Mouse (Mus musculus) lung, postnatal 36 days (tissue): Measurements from ENCODE around the gene Lig3.
"Not testable (repeated sequence)": the region's sequence is repeated elsewhere in the genome, so short reads cannot be mapped to it uniquely, and the experiment has no call there.

Experiments
- DNase-seq: peaks from one replicate; pipeline ENCODE4 v3.0.0; 2022; ENCODE audit warnings: mixed read lengths

Gene Lig3

DNA sequence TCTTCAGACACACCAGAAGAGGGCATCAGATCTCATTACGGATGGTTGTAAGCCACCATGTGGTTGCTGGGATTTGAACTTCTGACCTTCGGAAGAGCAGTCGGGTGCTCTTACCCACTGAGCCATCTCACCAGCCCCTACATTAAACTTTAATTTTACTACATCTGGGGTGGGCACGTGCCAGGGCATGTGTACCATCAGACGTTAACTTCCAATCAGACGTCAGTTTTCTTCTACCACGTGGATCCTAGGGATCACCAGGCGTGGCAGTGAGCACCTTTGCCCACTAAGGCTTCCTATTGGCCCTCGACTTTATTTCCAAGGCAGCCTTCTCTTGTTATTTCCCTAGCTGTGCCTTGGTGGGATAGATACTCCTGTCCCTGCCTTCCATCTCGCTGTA lies 51.5 kb downstream of the Lig3 start:
- not testable (repeated sequence) for DNase-seq

DNA sequence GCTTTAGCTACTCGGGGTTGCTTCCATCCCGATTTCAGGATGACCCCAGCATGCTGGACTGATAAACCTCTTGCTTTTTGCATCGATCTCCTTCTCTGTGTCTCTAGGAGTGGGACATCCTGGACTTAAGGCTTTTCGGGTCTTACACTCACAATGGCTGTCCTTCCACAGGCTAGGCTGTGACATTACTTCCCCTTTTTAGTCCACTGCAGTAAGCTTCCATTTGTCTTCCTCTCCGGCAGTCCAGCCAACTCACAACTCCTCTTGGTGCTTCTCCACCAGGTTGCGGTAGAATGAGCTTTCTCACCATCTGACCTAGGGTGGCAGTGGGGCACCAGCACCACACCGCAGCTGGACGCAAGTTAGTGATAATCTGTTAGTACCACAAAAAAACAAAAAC lies 53.0 kb downstream of the Lig3 start:
- DNase-seq, result no peak

GRCm38 (mm10) chr11:82834359-82834758 lies 53.5 kb downstream of the Lig3 start:
- not testable (repeated sequence) for DNase-seq

- DNase-seq, result no peak
Measured at GRCm38 (mm10) chr11:82835616-82836432, 54.9 kb downstream of the Lig3 start.

DNA sequence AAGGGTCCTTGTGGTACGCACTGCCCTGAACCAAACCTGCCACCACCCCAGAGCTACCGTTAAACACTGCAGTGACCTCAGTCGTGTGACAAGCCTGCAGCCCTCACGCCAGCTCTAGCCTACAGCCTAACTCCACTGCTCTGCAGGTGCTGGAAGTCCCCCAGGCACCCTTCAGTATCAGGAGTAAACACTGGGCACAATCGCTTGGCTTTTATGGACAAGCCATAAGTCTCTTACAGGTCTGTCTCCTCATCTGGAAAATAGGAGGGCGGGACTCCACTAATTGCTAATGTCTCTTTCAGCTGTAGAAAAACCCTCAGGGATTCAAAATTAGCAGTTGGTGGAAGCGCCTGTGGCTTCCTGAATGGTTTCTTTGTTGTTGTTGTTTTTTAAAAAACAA lies 56.3 kb downstream of the Lig3 start:
- no peak for DNase-seq

DNA sequence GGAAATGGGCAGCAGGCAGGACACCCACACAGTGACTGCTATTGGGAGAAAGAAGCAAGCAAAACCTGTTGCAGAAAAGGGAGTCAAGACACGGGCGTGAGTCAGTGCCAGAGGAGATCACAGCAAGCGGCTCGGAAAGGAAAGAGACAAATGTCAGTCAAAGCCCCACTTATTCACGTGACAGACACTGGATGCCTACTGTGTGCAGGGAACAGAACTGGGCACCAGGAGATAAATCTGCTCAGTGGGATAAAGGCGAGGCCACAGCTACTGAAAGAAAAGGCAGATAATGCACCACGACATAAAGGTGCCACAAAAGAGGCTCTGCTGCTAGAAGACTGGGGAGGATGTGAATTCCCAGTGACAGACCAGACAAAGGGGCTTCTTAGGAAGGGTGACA lies 56.9 kb downstream of the Lig3 start:
- no peak for DNase-seq

DNA sequence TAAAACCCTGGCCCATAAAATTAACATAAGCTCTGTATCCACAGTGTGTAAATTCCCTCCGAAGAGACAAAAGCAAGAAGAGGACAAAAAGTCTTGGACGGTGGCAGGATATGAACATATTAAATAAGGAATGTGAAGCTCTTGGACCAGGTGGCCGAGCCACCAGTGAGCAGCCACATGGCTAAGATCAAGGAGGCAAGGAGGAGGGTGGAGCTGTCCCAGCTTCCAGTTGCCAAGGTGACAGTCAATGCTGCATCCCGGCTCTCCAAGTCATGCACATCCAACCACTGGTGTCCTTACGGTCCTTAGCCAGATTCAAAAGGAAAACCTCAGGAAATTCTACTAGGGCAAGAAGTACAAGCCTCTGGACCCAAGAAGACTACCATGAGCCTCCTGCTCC lies 57.6 kb downstream of the Lig3 start:
- DNase-seq, result no peak

DNA sequence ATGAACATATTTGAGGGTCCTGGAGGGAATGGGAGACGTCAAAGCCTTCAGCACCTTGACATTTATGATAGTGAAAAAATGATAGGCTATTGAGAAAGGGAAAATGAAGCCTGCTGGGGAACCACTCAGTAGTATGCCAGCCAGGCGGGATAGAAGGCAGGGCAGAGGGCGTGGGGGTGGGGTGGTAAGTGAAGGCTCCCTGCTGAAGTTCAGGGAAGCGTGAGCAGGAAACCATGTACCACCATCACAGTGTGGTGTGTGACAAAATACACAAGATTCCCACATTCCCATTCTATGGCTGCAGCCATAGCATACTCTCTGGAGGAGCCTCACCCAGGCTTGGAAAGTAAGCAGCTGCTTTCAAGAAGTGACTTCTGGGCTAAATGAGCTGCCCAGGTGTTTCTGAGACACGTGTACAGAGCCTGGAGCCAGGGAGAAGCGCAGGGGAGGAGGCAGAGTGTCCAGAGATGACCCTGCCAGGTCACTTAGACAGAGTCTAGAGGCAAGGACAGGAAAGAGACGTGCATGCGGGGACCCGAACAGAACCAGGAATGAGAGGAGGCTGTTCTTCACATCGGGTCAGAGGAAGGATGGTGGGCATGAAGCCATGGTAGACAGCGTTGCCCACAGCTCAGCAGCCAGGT lies 64.0 kb downstream of the Lig3 start:
- no peak for DNase-seq

DNA sequence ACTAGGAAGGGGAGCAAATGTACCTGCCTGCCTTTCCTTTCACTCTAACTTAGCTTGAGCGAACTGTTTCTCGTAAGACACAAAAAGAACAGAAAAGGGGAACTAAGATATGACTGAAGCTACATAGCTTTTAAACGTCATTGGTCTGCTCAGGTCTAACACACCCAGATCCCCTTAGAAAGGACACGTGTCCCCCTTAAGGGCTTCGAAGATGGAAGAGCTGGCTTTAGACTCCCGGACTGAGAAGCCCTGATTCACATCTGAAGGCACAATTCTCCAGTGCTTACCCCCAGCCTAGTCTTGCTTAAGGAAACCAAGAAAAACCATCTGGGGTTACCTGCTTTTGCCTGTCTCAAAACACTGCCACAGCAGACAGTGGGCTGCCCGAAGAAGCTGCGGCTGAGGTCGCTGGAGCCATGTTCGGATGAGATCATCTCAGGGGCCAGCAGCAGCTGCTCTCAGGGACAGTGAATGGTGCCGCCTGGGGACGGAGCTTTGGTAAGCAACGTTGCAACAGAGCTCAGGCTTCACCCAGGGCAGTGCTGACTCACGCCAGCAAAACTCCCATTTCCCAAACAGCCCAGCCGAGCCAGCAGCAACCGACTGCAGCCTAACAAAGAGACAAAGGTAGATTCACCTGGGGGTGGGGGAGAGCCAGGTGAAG lies 64.6 kb downstream of the Lig3 start:
- peak; percentile 76 for DNase-seq

- DNase-seq, result no peak
Measured at GRCm38 (mm10) chr11:82846079-82846436, 65.2 kb downstream of the Lig3 start.

DNA sequence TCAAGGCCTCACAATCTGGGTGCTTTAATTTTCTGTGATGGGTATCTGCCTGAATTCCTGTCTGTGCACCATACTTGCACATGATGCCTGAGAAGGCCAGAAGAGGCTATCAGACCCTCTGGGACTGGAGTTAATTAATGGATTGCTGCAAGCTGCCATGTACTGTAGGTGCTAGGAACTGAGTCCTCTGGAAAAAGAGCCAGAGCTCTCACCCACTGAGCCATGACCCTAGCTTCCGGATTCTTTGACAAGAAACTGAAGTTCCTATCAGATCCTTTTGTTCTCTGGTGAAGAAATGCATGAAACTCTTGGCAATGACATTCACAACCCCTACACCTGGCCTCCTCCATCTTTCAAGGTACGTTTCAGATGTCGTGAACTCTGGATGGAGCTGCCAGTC lies 66.0 kb downstream of the Lig3 start:
- DNase-seq, result no peak

DNA sequence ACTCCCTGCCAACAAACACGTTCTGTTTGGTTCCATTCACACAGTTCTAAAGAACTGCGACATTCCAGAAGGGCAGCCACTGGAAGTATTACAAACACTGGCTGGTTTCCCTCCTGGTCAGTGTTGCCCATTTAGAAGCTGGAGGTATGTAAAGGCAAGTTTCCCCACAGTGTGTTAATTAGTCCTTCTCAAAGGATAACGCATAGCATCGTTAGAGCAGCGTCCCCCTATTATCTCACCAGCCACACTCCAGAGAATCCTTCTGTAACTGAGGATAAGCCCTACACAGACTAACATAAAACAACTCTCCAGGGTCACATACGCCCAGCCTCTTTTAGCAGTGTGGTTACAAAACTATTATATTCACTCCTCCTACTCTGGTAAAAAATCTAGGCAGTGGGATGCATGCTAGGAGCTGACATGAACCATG lies 66.7 kb downstream of the Lig3 start:
- DNase-seq, result no peak

GRCm38 (mm10) chr11:82850259-82850658 lies 69.4 kb downstream of the Lig3 start:
- no peak for DNase-seq

GRCm38 (mm10) chr11:82852115-82852514 lies 71.2 kb downstream of the Lig3 start:
- no peak for DNase-seq

DNA sequence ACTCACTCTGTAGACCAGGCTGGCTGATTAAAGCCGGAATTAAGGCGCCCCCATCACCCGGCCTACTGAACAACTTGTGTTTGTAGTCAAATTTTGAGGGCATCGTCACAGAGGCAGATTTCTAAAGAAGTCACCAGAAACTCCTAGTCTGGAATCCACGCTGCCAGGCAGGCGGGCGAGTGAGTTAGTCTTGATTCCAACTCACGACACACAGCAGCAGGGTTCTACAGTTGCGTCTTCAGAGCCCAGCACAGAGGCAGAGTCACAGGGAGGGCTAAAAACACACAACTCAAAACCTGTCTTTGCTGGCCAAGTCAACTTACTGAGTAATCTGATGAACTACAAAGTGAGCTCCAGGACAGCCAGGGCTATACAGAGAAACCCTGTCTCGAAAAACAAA lies 71.6 kb downstream of the Lig3 start:
- DNase-seq, result no peak

DNA sequence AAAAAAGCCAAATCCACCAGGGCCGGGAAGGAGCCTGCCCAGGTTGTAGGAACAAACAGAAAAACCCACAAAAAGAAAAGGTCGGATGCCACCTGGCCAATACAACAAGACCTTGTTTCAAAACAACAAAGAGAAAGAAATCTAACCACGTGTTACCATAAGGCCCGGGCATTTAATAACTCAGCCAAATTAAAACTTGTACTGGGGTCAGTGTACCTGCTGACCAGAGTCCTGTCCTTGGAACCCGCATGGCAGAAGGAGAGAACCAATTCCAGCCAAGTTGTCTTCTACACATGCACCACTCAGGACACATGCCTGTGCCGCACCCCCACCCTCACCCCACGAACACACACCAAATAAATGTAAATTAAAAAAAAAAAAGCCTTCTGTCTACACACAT lies 72.0 kb downstream of the Lig3 start:
- DNase-seq, result no peak
